In the genomic region with DNA sequence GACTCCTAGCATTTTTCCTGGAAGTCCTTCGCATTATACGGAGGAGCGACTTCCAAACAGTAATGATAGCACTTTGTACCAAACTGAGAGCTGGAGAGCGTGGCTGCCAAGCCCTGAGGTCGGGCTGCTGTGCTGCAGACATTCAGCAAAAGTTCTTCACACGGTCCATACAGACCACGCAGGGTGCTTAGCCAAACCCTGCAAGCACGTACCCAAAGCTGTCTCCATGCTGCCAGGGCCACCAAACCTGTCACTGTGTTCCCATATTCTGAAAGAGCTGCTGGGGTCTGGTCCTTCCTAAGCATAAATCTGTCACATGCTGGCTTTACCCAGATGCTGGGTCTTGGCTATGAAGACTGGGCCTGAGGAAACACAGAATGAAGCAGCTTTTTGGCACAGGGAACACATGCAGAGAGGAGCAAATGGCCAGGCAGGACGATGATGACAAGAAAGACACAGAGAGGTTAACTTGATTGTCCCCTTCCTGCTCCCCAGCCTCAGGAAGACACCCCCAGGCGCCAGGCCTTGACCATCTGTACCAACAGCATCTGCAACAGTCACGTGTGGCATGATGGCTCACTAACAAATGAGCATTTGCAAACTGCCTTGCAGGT, we compare ENCODE assay signal across 10 mouse cellular contexts.
DNase-seq lines count a peak whose midpoint lies in the region; ATAC-seq and TF ChIP-seq lines count a peak whose summit lies in the region.
"Had no signal": no experiment of that assay in that cellular context is flagged by ENCODE, and none has a peak within 500 bp of the region (broad histone marks: within the 10 kb centered on the region; RNA-seq: fewer than 3 reads in every experiment).

No protein-coding gene starts in this region.

- WGBS in embryonic facial prominence, embryonic 11.5 days = 72% methylated on average over 11 of the region's 11 CpGs
- WGBS in heart, embryonic 13.5 days = 69% methylated on average over 11 of the region's 11 CpGs
- WGBS in limb, embryonic 15.5 days = 60% methylated on average over 11 of the region's 11 CpGs
- WGBS in liver, postnatal 0 days (ENCODE audit: insufficient replicate concordance) = 66% methylated on average over 11 of the region's 11 CpGs

- H3K4me3 ChIP-seq in embryonic facial prominence, embryonic 11.5 days (ENCODE audit: low read depth, low read length) = no peak overlapping the region
- H3K4me3 ChIP-seq in heart, embryonic 13.5 days = no peak overlapping the region
- no peak overlapping the region for H3K4me3 ChIP-seq in limb, embryonic 15.5 days
- H3K4me3 ChIP-seq in liver, postnatal 0 days (ENCODE audit: low read depth, low read length) = no peak overlapping the region

- no peaks in the 10 kb centered on the region for H3K36me3 ChIP-seq in embryonic facial prominence, embryonic 11.5 days (replicated peaks; ENCODE audit: control insufficient read depth, insufficient read depth, low read depth, low read length)
- H3K36me3 ChIP-seq in heart, embryonic 13.5 days = no peaks in the 10 kb centered on the region
- H3K36me3 ChIP-seq in limb, embryonic 15.5 days = no peaks in the 10 kb centered on the region
- H3K36me3 ChIP-seq in liver, postnatal 0 days (replicated peaks; ENCODE audit: insufficient read depth, low read length) = no peaks in the 10 kb centered on the region

- no peak for TF ChIP-seq CTCF in liver, postnatal 0 days (IDR thresholded peaks at IDR 0.05; ENCODE audit: low read depth)

- H3K4me1 ChIP-seq in embryonic facial prominence, embryonic 11.5 days (ENCODE audit: control insufficient read depth, insufficient read depth, low read length) = peaks cover 7% of the 10 kb centered on the region; the same call in 1 of the 2 replicates
- peaks cover 25% of the 10 kb centered on the region for H3K4me1 ChIP-seq in heart, embryonic 13.5 days
- peaks cover 35% of the 10 kb centered on the region for H3K4me1 ChIP-seq in limb, embryonic 15.5 days
- no peaks in the 10 kb centered on the region for H3K4me1 ChIP-seq in liver, postnatal 0 days (ENCODE audit: insufficient read depth)

- no peak overlapping the region for H3K9ac ChIP-seq in embryonic facial prominence, embryonic 11.5 days (replicated peaks; ENCODE audit: low read length)
- H3K9ac ChIP-seq in heart, embryonic 13.5 days = no peak overlapping the region
- H3K9ac ChIP-seq in limb, embryonic 15.5 days = no peak overlapping the region
- no peak overlapping the region for H3K9ac ChIP-seq in liver, postnatal 0 days (replicated peaks)

- DNase-seq in cerebellum, postnatal 10 days = peak; percentile 79 to 86
- DNase-seq in cerebellum, adult 11-12 months = no peak
- no peak for DNase-seq in embryonic facial prominence, embryonic 11.5 days (ENCODE audit: low spot score)
- DNase-seq in thymus, adult 18-20 months = no peak
- no peak for DNase-seq in liver, postnatal 0 days
- DNase-seq: kidney, adult 8-10 months; spleen, adult 18-20 months had no signal

- H3K27ac ChIP-seq in embryonic facial prominence, embryonic 11.5 days (replicated peaks; ENCODE audit: low read depth, low read length) = peak overlapping the region; percentile 89
- peak overlapping the region; percentile 66; the same call in 1 of the 2 replicates for H3K27ac ChIP-seq in heart, embryonic 13.5 days (replicated peaks)
- peak overlapping the region; percentile 81 for H3K27ac ChIP-seq in limb, embryonic 15.5 days
- no peak overlapping the region; the same call in 1 of the 2 replicates for H3K27ac ChIP-seq in liver, postnatal 0 days (ENCODE audit: low read depth)

- no peak for ATAC-seq in embryonic facial prominence, embryonic 11.5 days (replicated peaks; ENCODE audit: insufficient number of reproducible peaks, low FRiP score, low TSS enrichment, low read depth)
- no peak for ATAC-seq in heart, embryonic 13.5 days (ENCODE audit: extremely low read depth, insufficient number of reproducible peaks, low FRiP score, low TSS enrichment)
- ATAC-seq in limb, embryonic 15.5 days (ENCODE audit: insufficient number of reproducible peaks, low FRiP score, low TSS enrichment, low read depth) = no peak
- ATAC-seq in megakaryocyte-erythroid progenitor cell, adult 5-6 weeks (replicated peaks; ENCODE audit: low FRiP score, low TSS enrichment, poor library complexity, severe bottlenecking) = no peak
- no peak for ATAC-seq in liver, postnatal 0 days

- no peaks in the 10 kb centered on the region for H3K27me3 ChIP-seq in embryonic facial prominence, embryonic 11.5 days (ENCODE audit: control insufficient read depth, insufficient read depth, low read length)
- no peaks in the 10 kb centered on the region for H3K27me3 ChIP-seq in heart, embryonic 13.5 days (replicated peaks)
- H3K27me3 ChIP-seq in limb, embryonic 15.5 days = no peaks in the 10 kb centered on the region
- no peaks in the 10 kb centered on the region for H3K27me3 ChIP-seq in liver, postnatal 0 days (ENCODE audit: insufficient read depth, low read length)

- no peaks in the 10 kb centered on the region for H3K9me3 ChIP-seq in embryonic facial prominence, embryonic 11.5 days (replicated peaks; ENCODE audit: control insufficient read depth, low read length)
- H3K9me3 ChIP-seq in heart, embryonic 13.5 days = no peaks in the 10 kb centered on the region
- H3K9me3 ChIP-seq in limb, embryonic 15.5 days = no peaks in the 10 kb centered on the region
- H3K9me3 ChIP-seq in liver, postnatal 0 days (ENCODE audit: low read length) = no peaks in the 10 kb centered on the region

- H3K4me2 ChIP-seq in embryonic facial prominence, embryonic 11.5 days (ENCODE audit: low read depth, low read length) = no peak overlapping the region
- H3K4me2 ChIP-seq in heart, embryonic 13.5 days = peak overlapping the region; percentile 6
- H3K4me2 ChIP-seq in limb, embryonic 15.5 days = no peak overlapping the region
- H3K4me2 ChIP-seq in liver, postnatal 0 days (ENCODE audit: low read depth, low read length) = no peak overlapping the region

- TF ChIP-seq EP300 in liver, postnatal 0 days (IDR thresholded peaks at IDR 0.05; ENCODE audit: low read depth) = no peak

Comparison
In these comparisons a context has a peak if more than half of its experiments do, and no peak if none do; other contexts are left out.
1. DNase-seq: peak in cerebellum, postnatal 10 days (2 of 2); none in cerebellum, adult 11-12 months (single experiment), embryonic facial prominence, embryonic 11.5 days (single experiment), thymus, adult 18-20 months (0 of 2) and liver, postnatal 0 days (single experiment).